Mouse (Mus musculus): ENCODE results near the gene Sapcd2. TPM values are rescaled to one million over a fixed set of nuclear protein-coding genes. Genes with fewer than 3 reads are reported as not detected.

Sapcd2 gene
- polyA plus RNA-seq, 1 experiment from 2014 or later: 47.2 TPM

- H3K27me3 ChIP-seq (ENCODE audit: control insufficient read depth, insufficient read depth, low read length): peaks cover 7% of the 10 kb centered on the region
- 69% methylated on average over 1 of the region's 1 CpGs for WGBS
- no peak overlapping the region for H3K4me2 ChIP-seq (replicated peaks; ENCODE audit: low read depth, low read length)
- no peak overlapping the region for H3K4me3 ChIP-seq (ENCODE audit: low read length)
- H3K4me1 ChIP-seq (ENCODE audit: control insufficient read depth, insufficient read depth, low read length): no peaks in the 10 kb centered on the region
- no peaks in the 10 kb centered on the region for H3K9me3 ChIP-seq (ENCODE audit: control insufficient read depth, low read length)
- H3K9ac ChIP-seq (ENCODE audit: low read depth, low read length): no peak overlapping the region
- H3K27ac ChIP-seq (ENCODE audit: low read depth, low read length): no peak overlapping the region
- ATAC-seq (ENCODE audit: low FRiP score, low TSS enrichment): no peak
- H3K36me3 ChIP-seq (ENCODE audit: control insufficient read depth, insufficient read depth, low read length): no peaks in the 10 kb centered on the region
These were observed 51.5 kb downstream of the Sapcd2 start for GRCm38 (mm10) chr2:25423626-25424025.

- peaks cover 7% of the 10 kb centered on the region for H3K27me3 ChIP-seq (ENCODE audit: control insufficient read depth, insufficient read depth, low read length)
- no peaks in the 10 kb centered on the region for H3K9me3 ChIP-seq (ENCODE audit: control insufficient read depth, low read length)
- H3K36me3 ChIP-seq (ENCODE audit: control insufficient read depth, insufficient read depth, low read length): no peaks in the 10 kb centered on the region
- no peak overlapping the region for H3K27ac ChIP-seq (ENCODE audit: low read depth, low read length)
- H3K4me3 ChIP-seq (ENCODE audit: low read length): no peak overlapping the region
- ATAC-seq (ENCODE audit: low FRiP score, low TSS enrichment): no peak
- 60% methylated on average over 27 of the region's 27 CpGs for WGBS
- H3K4me2 ChIP-seq (replicated peaks; ENCODE audit: low read depth, low read length): no peak overlapping the region
- H3K4me1 ChIP-seq (ENCODE audit: control insufficient read depth, insufficient read depth, low read length): peaks cover 10% of the 10 kb centered on the region; the same call in 1 of the 2 replicates
- H3K9ac ChIP-seq (ENCODE audit: low read depth, low read length): no peak overlapping the region
These were observed 53.4 kb downstream of the Sapcd2 start for GRCm38 (mm10) chr2:25425481-25425880.

GRCm38 (mm10) chr2:25426721-25427191, 54.6 kb downstream of the Sapcd2 start:
- Histone ChIP-seq H3K4me3 (ENCODE audit: low read length) (no peak overlapping the region), H3K4me2 (replicated peaks; ENCODE audit: low read depth, low read length) (no peak overlapping the region), H3K9ac (ENCODE audit: low read depth, low read length) (no peak overlapping the region), H3K27me3 (ENCODE audit: control insufficient read depth, insufficient read depth, low read length) (peaks cover 7% of the 10 kb centered on the region), H3K27ac (ENCODE audit: low read depth, low read length) (no peak overlapping the region), H3K4me1 (ENCODE audit: control insufficient read depth, insufficient read depth, low read length) (peaks cover 16% of the 10 kb centered on the region), H3K36me3 (ENCODE audit: control insufficient read depth, insufficient read depth, low read length) (no peaks in the 10 kb centered on the region), H3K9me3 (ENCODE audit: control insufficient read depth, low read length) (no peaks in the 10 kb centered on the region)
- 35% methylated on average over 5 of the region's 5 CpGs for WGBS
- ATAC-seq (ENCODE audit: low FRiP score, low TSS enrichment): no peak

- no peaks in the 10 kb centered on the region for H3K9me3 ChIP-seq (ENCODE audit: control insufficient read depth, low read length)
- no peak overlapping the region for H3K27ac ChIP-seq (ENCODE audit: low read depth, low read length)
- ATAC-seq (ENCODE audit: low FRiP score, low TSS enrichment): no peak
- H3K27me3 ChIP-seq (ENCODE audit: control insufficient read depth, insufficient read depth, low read length): peaks cover 7% of the 10 kb centered on the region
- no peaks in the 10 kb centered on the region for H3K36me3 ChIP-seq (ENCODE audit: control insufficient read depth, insufficient read depth, low read length)
- no peak overlapping the region for H3K4me2 ChIP-seq (replicated peaks; ENCODE audit: low read depth, low read length)
- peaks cover 16% of the 10 kb centered on the region for H3K4me1 ChIP-seq (ENCODE audit: control insufficient read depth, insufficient read depth, low read length)
- no peak overlapping the region for H3K4me3 ChIP-seq (ENCODE audit: low read length)
- no peak overlapping the region for H3K9ac ChIP-seq (ENCODE audit: low read depth, low read length)
- 90% methylated on average over 5 of the region's 5 CpGs for WGBS
These were observed 55.1 kb downstream of the Sapcd2 start for GRCm38 (mm10) chr2:25427256-25427655.

Other genes with a start within 250 kb of the Sapcd2 start
- gene Nrarp, start 191.6 kb upstream of the Sapcd2 start, polyA plus RNA-seq (2014; fragmentation: Nextera tagmentation; extraction: Ambion mirVana): 8.7 and 21.0 TPM in 2 replicates
- 6.8 and 11.3 TPM in 2 replicates for gene Tor4a, start 175.4 kb upstream of the Sapcd2 start, polyA plus RNA-seq (2014; fragmentation: Nextera tagmentation; extraction: Ambion mirVana)
- 72.7 and 101 TPM in 2 replicates for gene Nelfb, start 160.8 kb upstream of the Sapcd2 start, polyA plus RNA-seq (2014; fragmentation: Nextera tagmentation; extraction: Ambion mirVana)
- 0.49 and 0.54 TPM in 2 replicates for gene Stpg3, start 157.7 kb upstream of the Sapcd2 start, polyA plus RNA-seq (2014; fragmentation: Nextera tagmentation; extraction: Ambion mirVana)
- 0.55 TPM in 1 of 2 replicates, not detected in the other for gene Fam166a, start 153.6 kb upstream of the Sapcd2 start, polyA plus RNA-seq (2014; fragmentation: Nextera tagmentation; extraction: Ambion mirVana)
- 532 and 565 TPM in 2 replicates for gene Tubb4b, start 147.6 kb upstream of the Sapcd2 start, polyA plus RNA-seq (2014; fragmentation: Nextera tagmentation; extraction: Ambion mirVana)
- 0.34 and 0.57 TPM in 2 replicates for gene Slc34a3, start 138.0 kb upstream of the Sapcd2 start, polyA plus RNA-seq (2014; fragmentation: Nextera tagmentation; extraction: Ambion mirVana)
- 0.20 and 0.39 TPM in 2 replicates for gene Rnf224, start 135.5 kb upstream of the Sapcd2 start, polyA plus RNA-seq (2014; fragmentation: Nextera tagmentation; extraction: Ambion mirVana)
- 19.8 and 21.2 TPM in 2 replicates for gene Rnf208, start 130.1 kb upstream of the Sapcd2 start, polyA plus RNA-seq (2014; fragmentation: Nextera tagmentation; extraction: Ambion mirVana)
- gene Cysrt1, start 129.9 kb upstream of the Sapcd2 start, polyA plus RNA-seq (2014; fragmentation: Nextera tagmentation; extraction: Ambion mirVana): not detected in 2 replicates
- gene AL732309.1, start 125.5 kb upstream of the Sapcd2 start, polyA plus RNA-seq (2014; fragmentation: Nextera tagmentation; extraction: Ambion mirVana): 3.6 and 4.7 TPM in 2 replicates
- 17.0 and 25.4 TPM in 2 replicates for gene Tmem203, start 116.9 kb upstream of the Sapcd2 start, polyA plus RNA-seq (2014; fragmentation: Nextera tagmentation; extraction: Ambion mirVana)
- 5.8 and 7.3 TPM in 2 replicates for gene Tprn, start 109.7 kb upstream of the Sapcd2 start, polyA plus RNA-seq (2014; fragmentation: Nextera tagmentation; extraction: Ambion mirVana)
- 212 and 253 TPM in 2 replicates for gene Ssna1, start 99.9 kb upstream of the Sapcd2 start, polyA plus RNA-seq (2014; fragmentation: Nextera tagmentation; extraction: Ambion mirVana)
- 71.4 and 111 TPM in 2 replicates for gene Anapc2, start 99.8 kb upstream of the Sapcd2 start, polyA plus RNA-seq (2014; fragmentation: Nextera tagmentation; extraction: Ambion mirVana)
- not detected in 2 replicates for gene Tmem210, start 84.2 kb upstream of the Sapcd2 start, polyA plus RNA-seq (2014; fragmentation: Nextera tagmentation; extraction: Ambion mirVana)
- gene Lrrc26, start 82.4 kb upstream of the Sapcd2 start, polyA plus RNA-seq (2014; fragmentation: Nextera tagmentation; extraction: Ambion mirVana): not detected in 2 replicates
- gene Grin1, start 53.1 kb upstream of the Sapcd2 start, polyA plus RNA-seq (2014; fragmentation: Nextera tagmentation; extraction: Ambion mirVana): 0.32 and 0.64 TPM in 2 replicates
- 89.9 and 106 TPM in 2 replicates for gene Man1b1, start 40.0 kb upstream of the Sapcd2 start, polyA plus RNA-seq (2014; fragmentation: Nextera tagmentation; extraction: Ambion mirVana)
- 15.4 and 16.2 TPM in 2 replicates for gene Dpp7, start 16.0 kb upstream of the Sapcd2 start, polyA plus RNA-seq (2014; fragmentation: Nextera tagmentation; extraction: Ambion mirVana)
- gene Uap1l1, start 6.6 kb upstream of the Sapcd2 start, polyA plus RNA-seq (2014; fragmentation: Nextera tagmentation; extraction: Ambion mirVana): 19.3 and 25.0 TPM in 2 replicates
- gene Entpd2, start 23.6 kb downstream of the Sapcd2 start, polyA plus RNA-seq (2014; fragmentation: Nextera tagmentation; extraction: Ambion mirVana): 2.0 and 2.7 TPM in 2 replicates
- gene Npdc1, start 27.0 kb downstream of the Sapcd2 start, polyA plus RNA-seq (2014; fragmentation: Nextera tagmentation; extraction: Ambion mirVana): 32.8 and 34.0 TPM in 2 replicates
- not detected in 2 replicates for gene Fut7, start 50.9 kb downstream of the Sapcd2 start, polyA plus RNA-seq (2014; fragmentation: Nextera tagmentation; extraction: Ambion mirVana)
- gene Abca2, start 56.4 kb downstream of the Sapcd2 start, polyA plus RNA-seq (2014; fragmentation: Nextera tagmentation; extraction: Ambion mirVana): 8.1 and 11.2 TPM in 2 replicates
- gene Clic3, start 84.5 kb downstream of the Sapcd2 start, polyA plus RNA-seq (2014; fragmentation: Nextera tagmentation; extraction: Ambion mirVana): 0.57 and 1.2 TPM in 2 replicates
- gene Paxx, start 88.8 kb downstream of the Sapcd2 start, polyA plus RNA-seq (2014; fragmentation: Nextera tagmentation; extraction: Ambion mirVana): 23.5 and 23.9 TPM in 2 replicates
- 1.1 and 1.5 TPM in 2 replicates for gene Ptgds, start 97.7 kb downstream of the Sapcd2 start, polyA plus RNA-seq (2014; fragmentation: Nextera tagmentation; extraction: Ambion mirVana)
- gene Lcn12, start 121.6 kb downstream of the Sapcd2 start, polyA plus RNA-seq (2014; fragmentation: Nextera tagmentation; extraction: Ambion mirVana): not detected in 2 replicates
- gene Fbxw5, start 128.4 kb downstream of the Sapcd2 start, polyA plus RNA-seq (2014; fragmentation: Nextera tagmentation; extraction: Ambion mirVana): 58.1 and 87.6 TPM in 2 replicates
- gene C8g, start 129.4 kb downstream of the Sapcd2 start, polyA plus RNA-seq (2014; fragmentation: Nextera tagmentation; extraction: Ambion mirVana): 7.9 and 9.8 TPM in 2 replicates
- 30.2 and 34.0 TPM in 2 replicates for gene Traf2, start 174.6 kb downstream of the Sapcd2 start, polyA plus RNA-seq (2014; fragmentation: Nextera tagmentation; extraction: Ambion mirVana)
- gene Edf1, start 185.5 kb downstream of the Sapcd2 start, polyA plus RNA-seq (2014; fragmentation: Nextera tagmentation; extraction: Ambion mirVana): 314 and 436 TPM in 2 replicates
- 3.3 and 7.5 TPM in 2 replicates for gene Mamdc4, start 202.5 kb downstream of the Sapcd2 start, polyA plus RNA-seq (2014; fragmentation: Nextera tagmentation; extraction: Ambion mirVana)
- gene Phpt1, start 202.9 kb downstream of the Sapcd2 start, polyA plus RNA-seq (2014; fragmentation: Nextera tagmentation; extraction: Ambion mirVana): 229 and 294 TPM in 2 replicates
- gene Ajm1, start 209.4 kb downstream of the Sapcd2 start, polyA plus RNA-seq (2014; fragmentation: Nextera tagmentation; extraction: Ambion mirVana): 0.07 and 0.18 TPM in 2 replicates
- 59.6 and 81.1 TPM in 2 replicates for gene Rabl6, start 236.2 kb downstream of the Sapcd2 start, polyA plus RNA-seq (2014; fragmentation: Nextera tagmentation; extraction: Ambion mirVana)
- 0.23 and 0.29 TPM in 2 replicates for gene Ccdc183, start 245.4 kb downstream of the Sapcd2 start, polyA plus RNA-seq (2014; fragmentation: Nextera tagmentation; extraction: Ambion mirVana)
- 24.3 and 35.0 TPM in 2 replicates for gene Tmem141, start 249.7 kb downstream of the Sapcd2 start, polyA plus RNA-seq (2014; fragmentation: Nextera tagmentation; extraction: Ambion mirVana)

Data from kidney, embryonic 14.5 days (tissue).